Mouse (Mus musculus) ES-Bruce4 (cell line): ENCODE results near the gene Olfr60. TPM values are rescaled to one million over a fixed set of nuclear protein-coding genes. Genes with fewer than 3 reads are reported as not detected.

ENCODE experiments used
- H3K27ac ChIP-seq: 2 replicates; pipeline ENCODE4 v1.5.1; 2012; ENCODE audit warnings: low read length, inconsistent platforms; ENCODE audit not compliant: insufficient read depth
- H3K27me3 ChIP-seq: 2 replicates; pipeline ENCODE4 v1.6.1; 2012; ENCODE audit warnings: mild to moderate bottlenecking, low read length, inconsistent platforms; ENCODE audit not compliant: control insufficient read depth, poor library complexity, insufficient read depth, severe bottlenecking
- H3K36me3 ChIP-seq: 2 replicates; pipeline ENCODE4 v1.6.1; 2012; ENCODE audit warnings: inconsistent platforms, mild to moderate bottlenecking, low read length, moderate library complexity; ENCODE audit not compliant: control insufficient read depth, poor library complexity, insufficient read depth, severe bottlenecking
- H3K4me1 ChIP-seq: one replicate; pipeline ENCODE4 v1.8.1; 2011; ENCODE audit warnings: low read length; ENCODE audit not compliant: control insufficient read depth, insufficient read depth
- H3K4me3 ChIP-seq: 2 replicates; pipeline ENCODE4 v1.5.1; 2011; ENCODE audit warnings: low read depth, mild to moderate bottlenecking, low read length
- H3K9ac ChIP-seq: 2 replicates; pipeline ENCODE4 v1.6.1; 2012; ENCODE audit warnings: low read depth, mild to moderate bottlenecking, inconsistent platforms; ENCODE audit not compliant: poor library complexity, severe bottlenecking
- H3K9me3 ChIP-seq: replicated peaks from 2 replicates; pipeline ENCODE4 v1.6.1; 2012; ENCODE audit warnings: mild to moderate bottlenecking, low read length, inconsistent platforms; ENCODE audit not compliant: control insufficient read depth, poor library complexity, insufficient read depth, severe bottlenecking
- CTCF ChIP-seq: IDR thresholded peaks from one replicate; pipeline ENCODE4 v1.8.1; 2011; ENCODE audit warnings: low read depth, low read length
- EP300 ChIP-seq: IDR thresholded peaks from 2 replicates; pipeline ENCODE4 v1.6.1; 2011; ENCODE audit warnings: low read depth, low read length; ENCODE audit not compliant: insufficient read depth
- POLR2A ChIP-seq: IDR thresholded peaks from one replicate; pipeline ENCODE4 v1.8.1; 2011; ENCODE audit warnings: low read length; ENCODE audit not compliant: insufficient read depth
- polyA plus RNA-seq: library from polyadenylated mRNA; stranded (reverse); fragments of >200 nt; gene quantifications from 2 replicates; pipeline ENCODE4 v1.2.4, GENCODE M21; 2011; ENCODE audit warnings: low read depth; ENCODE audit not compliant: missing spikeins, insufficient read depth, insufficient read length

Olfr60 gene
- polyA plus RNA-seq, 1 experiment = not detected

DNA sequence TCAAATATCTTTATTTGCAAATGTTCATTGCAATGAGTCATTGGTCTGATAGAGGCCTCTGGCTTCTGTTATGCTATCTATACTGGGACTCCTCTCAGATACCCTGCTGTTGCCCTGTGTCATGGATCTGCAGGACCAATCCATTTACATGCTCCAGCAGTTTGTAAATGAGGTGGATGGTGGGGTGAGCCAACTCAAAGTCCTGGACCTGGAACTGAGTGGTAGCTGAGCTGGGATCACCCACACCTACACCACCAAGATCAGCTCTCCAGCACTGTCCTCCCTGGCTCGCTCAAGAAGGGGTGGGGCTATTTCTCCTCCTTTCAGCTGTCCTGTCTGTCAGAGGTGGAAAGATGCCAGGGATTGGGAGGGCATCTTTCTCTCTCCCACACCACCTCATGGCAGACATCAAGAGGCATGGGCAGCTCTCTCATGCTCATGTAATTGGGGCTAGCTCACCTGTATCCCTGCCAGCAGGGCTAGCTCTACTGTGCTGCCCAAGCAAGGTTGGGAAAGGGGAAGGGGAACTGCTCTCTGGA, 31.6 kb downstream of the Olfr60 start:
- H3K9me3 ChIP-seq = no peaks in the 10 kb centered on the region

GRCm38 (mm10) chr7:140321135-140321534, 40.3 kb downstream of the Olfr60 start:
- Histone ChIP-seq H3K27ac (no peak overlapping the region), H3K9me3 (no peaks in the 10 kb centered on the region), H3K4me3 (no peak overlapping the region), H3K27me3 (no peaks in the 10 kb centered on the region), H3K36me3 (no peaks in the 10 kb centered on the region), H3K9ac (no peak overlapping the region), H3K4me1 (no peaks in the 10 kb centered on the region)
- no peak for TF ChIP-seq EP300
- no peak for TF ChIP-seq CTCF
- no peak for TF ChIP-seq POLR2A

More for the DNA sequence above, 31.6 kb downstream of the Olfr60 start:
- Histone ChIP-seq H3K9ac (no peak overlapping the region), H3K4me3 (no peak overlapping the region), H3K4me1 (no peaks in the 10 kb centered on the region), H3K27me3 (no peaks in the 10 kb centered on the region), H3K27ac (no peak overlapping the region), H3K36me3 (no peaks in the 10 kb centered on the region)
- TF ChIP-seq POLR2A (no peak), CTCF (no peak), EP300 (no peak)

DNA sequence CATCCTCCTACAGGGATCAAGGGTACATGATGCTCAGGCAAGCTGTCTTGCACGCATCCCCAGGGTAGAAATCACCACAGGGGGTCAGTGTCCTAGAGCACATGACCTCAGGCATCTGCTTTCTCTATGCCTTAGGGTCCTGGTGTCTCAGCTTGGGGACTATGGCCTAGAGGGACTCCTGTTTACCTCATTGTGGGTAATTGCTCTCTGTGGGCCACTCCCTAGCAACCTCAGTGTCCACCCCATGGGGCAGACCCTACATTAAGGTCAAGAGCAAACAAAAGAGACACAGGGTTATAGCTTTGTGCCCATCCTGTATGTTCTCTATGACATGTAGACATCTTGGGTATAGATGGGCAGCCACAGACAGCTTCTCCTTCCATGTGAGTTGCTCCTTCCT, 40.9 kb downstream of the Olfr60 start, which contains the start of gene Olfr525:
Gene Olfr525, plus strand, starts transcription at position 301 of the 400 bp plus-strand sequence.
- H3K27ac ChIP-seq = no peak within 1 kb of the TSS

GRCm38 (mm10) chr7:140319861-140320385, 41.5 kb downstream of the Olfr60 start:
- no peak overlapping the region for H3K4me3 ChIP-seq
- H3K9ac ChIP-seq = no peak overlapping the region
- no peaks in the 10 kb centered on the region for H3K4me1 ChIP-seq
- TF ChIP-seq EP300 (no peak), CTCF (no peak), POLR2A (no peak)
- no peaks in the 10 kb centered on the region for H3K27me3 ChIP-seq
- H3K9me3 ChIP-seq = no peaks in the 10 kb centered on the region
- no peaks in the 10 kb centered on the region for H3K36me3 ChIP-seq
- no peak overlapping the region for H3K27ac ChIP-seq

More for the DNA sequence above, 40.9 kb downstream of the Olfr60 start, which contains the start of gene Olfr525:
- Histone ChIP-seq H3K27me3 (no peaks in the 10 kb centered on the region), H3K36me3 (no peaks in the 10 kb centered on the region), H3K9me3 (no peaks in the 10 kb centered on the region), H3K4me1 (no peaks in the 10 kb centered on the region), H3K9ac (no peak within 1 kb of the TSS), H3K4me3 (no peak within 1 kb of the TSS)
- TF ChIP-seq CTCF (no peak), EP300 (no peak), POLR2A (no peak)

- H3K4me1 ChIP-seq = no peaks in the 10 kb centered on the region
- TF ChIP-seq EP300 (no peak), CTCF (no peak), POLR2A (no peak)
- no peak overlapping the region for H3K27ac ChIP-seq
- no peaks in the 10 kb centered on the region for H3K9me3 ChIP-seq
- H3K27me3 ChIP-seq = no peaks in the 10 kb centered on the region
- H3K36me3 ChIP-seq = no peaks in the 10 kb centered on the region
- no peak overlapping the region for H3K9ac ChIP-seq
- H3K4me3 ChIP-seq = no peak overlapping the region
These were observed 62.1 kb downstream of the Olfr60 start for GRCm38 (mm10) chr7:140299416-140299815.

- H3K36me3 ChIP-seq = no peaks in the 10 kb centered on the region
- H3K4me3 ChIP-seq = no peak overlapping the region
- H3K9me3 ChIP-seq = no peaks in the 10 kb centered on the region
- TF ChIP-seq POLR2A = no peak
- H3K27me3 ChIP-seq = no peaks in the 10 kb centered on the region
- H3K27ac ChIP-seq = no peak overlapping the region
- H3K9ac ChIP-seq = no peak overlapping the region
- no peaks in the 10 kb centered on the region for H3K4me1 ChIP-seq
These were observed 64.6 kb downstream of the Olfr60 start for GRCm38 (mm10) chr7:140296876-140297275.
